In the genomic region with DNA sequence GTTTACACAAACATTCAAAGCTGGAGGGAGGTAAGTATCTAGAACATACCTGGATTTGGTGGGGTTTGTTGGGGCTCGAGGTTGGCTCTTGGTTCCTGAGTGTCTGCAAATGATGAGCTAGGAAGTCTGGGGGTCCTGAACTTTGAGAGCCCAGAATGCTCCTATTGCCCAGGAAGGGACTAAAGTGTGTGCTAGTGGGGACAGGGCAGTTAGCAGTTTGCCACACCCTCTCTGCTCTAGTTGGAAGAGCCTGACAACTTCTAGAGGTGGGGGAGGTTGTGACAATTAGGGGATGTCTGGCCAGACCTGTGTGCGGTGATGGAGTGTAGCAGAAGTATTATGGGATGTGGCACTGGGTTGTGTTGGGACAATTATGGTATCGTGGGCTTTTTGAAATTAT, we compare ENCODE assay signal across 8 mouse cellular contexts. TPM values are rescaled to one million over a fixed set of nuclear protein-coding genes. Genes with fewer than 3 reads are reported as not detected.
A peak's percentile ranks its signal among the peaks of the same experiment; 100 is the strongest.
DNase-seq lines count a peak whose midpoint lies in the region; ATAC-seq lines count a peak whose summit lies in the region.

No protein-coding gene starts in this region.

- WGBS in liver, embryonic 13.5 days (ENCODE audit: insufficient replicate concordance), result 35% methylated on average over 3 of the region's 3 CpGs

- no peaks in the 10 kb centered on the region for H3K9me3 ChIP-seq in liver, embryonic 13.5 days (replicated peaks)

- 0 out of 2 replicates have a peak overlapping the region, but pooled peaks have one; percentile 4 for H3K9ac ChIP-seq in liver, embryonic 13.5 days

- DNase-seq in embryo, embryonic 10 days (ENCODE audit: low spot score), result peak; percentile 21
- DNase-seq in embryo, embryonic 10.5 days (ENCODE audit: low spot score), result no peak
- peak; percentile 65 for DNase-seq in retina, postnatal 1 day
- no peak for DNase-seq in retina, embryonic 14.5 days (ENCODE audit: low spot score)
- no peak for DNase-seq in liver, embryonic 13.5 days
- no peak for DNase-seq in cerebellum, postnatal 36 days
- no peak for DNase-seq in left cerebral cortex, adult 18-20 months (ENCODE audit: low spot score in 2 of 2)
- DNase-seq in gastrocnemius, postnatal 25 days, result no peak

- peak overlapping the region; percentile 95 for H3K27ac ChIP-seq in liver, embryonic 13.5 days

- no peak for ATAC-seq in liver, embryonic 13.5 days (ENCODE audit: low read depth)

- no peak overlapping the region for H3K4me3 ChIP-seq in liver, embryonic 13.5 days (replicated peaks)

- H3K27me3 ChIP-seq in liver, embryonic 13.5 days, result no peaks in the 10 kb centered on the region

- H3K4me2 ChIP-seq in liver, embryonic 13.5 days, result 0 out of 2 replicates have a peak overlapping the region, but pooled peaks have one; percentile 98

- peaks cover 20% of the 10 kb centered on the region for H3K36me3 ChIP-seq in liver, embryonic 13.5 days

- peaks cover 65% of the 10 kb centered on the region for H3K4me1 ChIP-seq in liver, embryonic 13.5 days (replicated peaks)

RNA-seq across cellular contexts. Expression of a gene that starts 0.9 kb away (rescaled TPM):
- polyA plus RNA-seq in liver, embryonic 13.5 days (2015; fragmentation: Nextera tagmentation; extraction: Ambion mirVana), result 29.2 and 30.0 TPM in 2 replicates
- total RNA-seq in left cerebral cortex, adult 18-20 months (2021), result 100 to 1,000 TPM; 147 to 150 TPM
- 10 to 100 TPM; 67.8 to 72.6 TPM for total RNA-seq in gastrocnemius, postnatal 25 days (2021)

RNA-seq across cellular contexts. Expression of a gene that starts 27.1 kb away (rescaled TPM):
- 1.6 and 2.1 TPM in 2 replicates for polyA plus RNA-seq in liver, embryonic 13.5 days (2015; fragmentation: Nextera tagmentation; extraction: Ambion mirVana)
- under 1 TPM; 0.58 to 0.68 TPM for total RNA-seq in left cerebral cortex, adult 18-20 months (2021)
- not detected for total RNA-seq in gastrocnemius, postnatal 25 days (2021)

RNA-seq across cellular contexts. Expression of a gene that starts 36.9 kb away (rescaled TPM):
- polyA plus RNA-seq in liver, embryonic 13.5 days (2015; fragmentation: Nextera tagmentation; extraction: Ambion mirVana), result 60.6 and 65.5 TPM in 2 replicates
- total RNA-seq in left cerebral cortex, adult 18-20 months (2021), result 10 to 100 TPM; 30.2 to 30.5 TPM
- 10 to 100 TPM; 14.6 to 18.6 TPM for total RNA-seq in gastrocnemius, postnatal 25 days (2021)

RNA-seq across cellular contexts. Expression of a gene that starts 45.4 kb away (rescaled TPM):
- 1.6 and 2.2 TPM in 2 replicates for polyA plus RNA-seq in liver, embryonic 13.5 days (2015; fragmentation: Nextera tagmentation; extraction: Ambion mirVana)
- 10 to 100 TPM; 11.2 to 14.5 TPM for total RNA-seq in left cerebral cortex, adult 18-20 months (2021)
- total RNA-seq in gastrocnemius, postnatal 25 days (2021), result 1 to 10 TPM; 1.1 to 1.9 TPM

RNA-seq across cellular contexts. Expression of a gene that starts 50.2 kb away (rescaled TPM):
- 3.7 and 3.9 TPM in 2 replicates for polyA plus RNA-seq in liver, embryonic 13.5 days (2015; fragmentation: Nextera tagmentation; extraction: Ambion mirVana)
- 10 to 100 TPM; 54.6 to 55.8 TPM for total RNA-seq in left cerebral cortex, adult 18-20 months (2021)
- total RNA-seq in gastrocnemius, postnatal 25 days (2021), result 10 to 100 TPM; 12.4 to 15.3 TPM

Comparison
In these comparisons a context has a peak if more than half of its experiments do, and no peak if none do; other contexts are left out.
1. DNase-seq: peak in embryo, embryonic 10 days (single experiment) and retina, postnatal 1 day (single experiment); none in embryo, embryonic 10.5 days (single experiment), retina, embryonic 14.5 days (single experiment), liver, embryonic 13.5 days (single experiment), cerebellum, postnatal 36 days (0 of 2), left cerebral cortex, adult 18-20 months (0 of 2) and gastrocnemius, postnatal 25 days (single experiment).